Mouse (Mus musculus): Measurements from ENCODE around the gene Ermard. TPM values are rescaled to one million over a fixed set of nuclear protein-coding genes. Genes with fewer than 3 reads are reported as not detected.

Gene Ermard
- total and polyA plus RNA-seq, 3 experiments: 23.2 to 47.8 (median 39.3) TPM

GRCm38 (mm10) chr17:15060356-15060755 is 19.3 kb downstream of the Ermard start:
- DNase-seq: no peak

- DNase-seq: peak; percentile 74
Measured at GRCm38 (mm10) chr17:15065391-15066024, 24.5 kb downstream of the Ermard start.

GRCm38 (mm10) chr17:15066066-15066465 is 25.1 kb downstream of the Ermard start:
- DNase-seq: no peak

- DNase-seq: no peak
Measured at GRCm38 (mm10) chr17:15066911-15067310, 25.9 kb downstream of the Ermard start.

GRCm38 (mm10) chr17:15068040-15068792 is 27.2 kb downstream of the Ermard start:
- peak; percentile 61 for DNase-seq

GRCm38 (mm10) chr17:15069124-15069523 is 28.1 kb downstream of the Ermard start:
- peak; percentile 34 for DNase-seq

- no peak for DNase-seq
Measured at GRCm38 (mm10) chr17:15072211-15072610, 31.2 kb downstream of the Ermard start.

- no peak for DNase-seq
Measured at GRCm38 (mm10) chr17:15075033-15075432, 34.0 kb downstream of the Ermard start.

- no peak for DNase-seq
Measured at GRCm38 (mm10) chr17:15077536-15077935, 36.5 kb downstream of the Ermard start.

- DNase-seq: no peak
Measured at GRCm38 (mm10) chr17:15084226-15084848, 43.3 kb downstream of the Ermard start.

- no peak for DNase-seq
Measured at GRCm38 (mm10) chr17:15085006-15085405, 44.0 kb downstream of the Ermard start.

- peak; percentile 11 for DNase-seq
Measured at GRCm38 (mm10) chr17:15088166-15088565, 47.2 kb downstream of the Ermard start.

- no peak for DNase-seq
Measured at GRCm38 (mm10) chr17:15088591-15089001, 47.6 kb downstream of the Ermard start.

GRCm38 (mm10) chr17:15091739-15092138 is 50.7 kb downstream of the Ermard start:
- no peak for DNase-seq

- DNase-seq: no peak
Measured at GRCm38 (mm10) chr17:15093523-15093922, 52.5 kb downstream of the Ermard start.

GRCm38 (mm10) chr17:15096853-15097252 is 55.8 kb downstream of the Ermard start:
- DNase-seq: no peak

GRCm38 (mm10) chr17:15098677-15099076 is 57.7 kb downstream of the Ermard start:
- no peak for DNase-seq

- no peak for DNase-seq
Measured at GRCm38 (mm10) chr17:15101355-15101754, 60.3 kb downstream of the Ermard start.

- no peak for DNase-seq
Measured at GRCm38 (mm10) chr17:15107143-15107649, 66.2 kb downstream of the Ermard start.

GRCm38 (mm10) chr17:15108473-15109441 is 67.7 kb downstream of the Ermard start:
- no peak for DNase-seq

- DNase-seq: no peak
Measured at GRCm38 (mm10) chr17:15115550-15115949, 74.5 kb downstream of the Ermard start.

- no peak for DNase-seq
Measured at GRCm38 (mm10) chr17:15120096-15120495, 79.1 kb downstream of the Ermard start.
